In the genomic region with DNA sequence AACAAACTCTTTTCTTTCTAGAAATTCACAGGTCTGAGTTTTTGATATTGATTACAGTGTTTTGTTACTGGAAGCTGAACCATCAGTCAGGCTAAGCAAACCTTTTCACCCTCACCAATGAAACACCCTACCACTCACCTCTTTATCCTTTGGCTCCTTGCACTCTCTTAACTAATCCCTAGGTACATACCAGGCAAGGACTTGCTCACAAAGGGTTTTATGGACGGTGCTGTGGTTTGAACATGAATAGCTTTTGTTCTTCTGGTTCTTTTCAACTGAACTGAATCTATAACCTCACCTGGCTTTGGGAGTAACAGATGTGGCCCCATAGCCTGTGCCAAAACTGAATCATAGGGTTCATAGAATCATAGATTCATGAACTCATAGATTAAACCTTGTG, we compare ENCODE assay signal across 22 mouse cellular contexts.
DNase-seq lines count a peak whose midpoint lies in the region; ATAC-seq and TF ChIP-seq lines count a peak whose summit lies in the region.
"Had no signal": no experiment of that assay in that cellular context is flagged by ENCODE, and none has a peak within 500 bp of the region (broad histone marks: within the 10 kb centered on the region; RNA-seq: fewer than 3 reads in every experiment).

No protein-coding gene starts in this region.

- no peaks in the 10 kb centered on the region for H3K27me3 ChIP-seq in stomach, embryonic 15.5 days (replicated peaks)
- H3K27me3 ChIP-seq in stomach, postnatal 0 days (ENCODE audit: control insufficient read depth, insufficient read depth, low read length): no peaks in the 10 kb centered on the region
- H3K27me3 ChIP-seq in midbrain, embryonic 11.5 days (ENCODE audit: control insufficient read depth, insufficient read depth, low read length): peaks cover 32% of the 10 kb centered on the region
- H3K27me3 ChIP-seq: embryonic facial prominence, embryonic 13.5 days; embryonic facial prominence, embryonic 15.5 days; forebrain, embryonic 12.5 days had no signal

- no peak for TF ChIP-seq CTCF in stomach, postnatal 0 days (IDR thresholded peaks at IDR 0.05; ENCODE audit: low read depth)

- peak overlapping the region; percentile 51; the same call in 1 of the 2 replicates for H3K27ac ChIP-seq in stomach, embryonic 15.5 days
- H3K27ac ChIP-seq in stomach, postnatal 0 days (replicated peaks): 0 out of 2 replicates have a peak overlapping the region, but pooled peaks have one; percentile 46
- no peak overlapping the region for H3K27ac ChIP-seq in midbrain, embryonic 11.5 days (ENCODE audit: low read depth, low read length)
- H3K27ac ChIP-seq: embryonic facial prominence, embryonic 13.5 days; embryonic facial prominence, embryonic 15.5 days; forebrain, embryonic 10.5 days; forebrain, embryonic 12.5 days had no signal

- intact Hi-C loops in left cerebral cortex, postnatal 10 days (cut with DNase I): no loop called here

- H3K4me3 ChIP-seq in stomach, embryonic 15.5 days (replicated peaks): no peak overlapping the region
- H3K4me3 ChIP-seq in stomach, postnatal 0 days (ENCODE audit: low read depth, low read length): no peak overlapping the region
- no peak overlapping the region for H3K4me3 ChIP-seq in midbrain, embryonic 11.5 days (ENCODE audit: low read depth, low read length)
- H3K4me3 ChIP-seq: embryonic facial prominence, embryonic 13.5 days; embryonic facial prominence, embryonic 15.5 days; erythroblast, embryonic 14.5 days; forebrain, embryonic 10.5 days; forebrain, embryonic 12.5 days had no signal

- TF ChIP-seq EP300 in stomach, postnatal 0 days (optimal IDR thresholded peaks at IDR 0.05): peak; percentile 80

- no peak overlapping the region for H3K9ac ChIP-seq in stomach, embryonic 15.5 days
- H3K9ac ChIP-seq in stomach, postnatal 0 days (ENCODE audit: low read length): no peak overlapping the region
- H3K9ac ChIP-seq in midbrain, embryonic 11.5 days (ENCODE audit: low read length): no peak overlapping the region
- H3K9ac ChIP-seq: embryonic facial prominence, embryonic 13.5 days; embryonic facial prominence, embryonic 15.5 days; forebrain, embryonic 12.5 days had no signal

- ATAC-seq in stomach, embryonic 15.5 days (ENCODE audit: insufficient read depth, low FRiP score, low read depth): no peak
- peak; percentile 63 for ATAC-seq in stomach, postnatal 0 days (ENCODE audit: low FRiP score, low TSS enrichment)
- ATAC-seq in midbrain, embryonic 11.5 days (ENCODE audit: low FRiP score): no peak
- ATAC-seq: forebrain, embryonic 14.5 days; forebrain, embryonic 16.5 days had no signal

- H3K4me2 ChIP-seq in stomach, embryonic 15.5 days: no peak overlapping the region
- no peak overlapping the region for H3K4me2 ChIP-seq in stomach, postnatal 0 days (replicated peaks; ENCODE audit: low read depth)
- H3K4me2 ChIP-seq in midbrain, embryonic 11.5 days: no peak overlapping the region
- H3K4me2 ChIP-seq: embryonic facial prominence, embryonic 13.5 days; embryonic facial prominence, embryonic 15.5 days; forebrain, embryonic 12.5 days had no signal

- H3K9me3 ChIP-seq in stomach, embryonic 15.5 days: no peaks in the 10 kb centered on the region
- no peaks in the 10 kb centered on the region for H3K9me3 ChIP-seq in stomach, postnatal 0 days (ENCODE audit: control insufficient read depth, low read length)
- no peaks in the 10 kb centered on the region for H3K9me3 ChIP-seq in midbrain, embryonic 11.5 days (ENCODE audit: control insufficient read depth, low read length)
- H3K9me3 ChIP-seq: embryonic facial prominence, embryonic 13.5 days; embryonic facial prominence, embryonic 15.5 days; forebrain, embryonic 10.5 days; forebrain, embryonic 12.5 days had no signal

- 59% methylated on average over 1 of the region's 1 CpGs for WGBS in stomach, embryonic 15.5 days
- WGBS in stomach, postnatal 0 days: 39% methylated on average over 1 of the region's 1 CpGs
- 38% methylated on average over 1 of the region's 1 CpGs for WGBS in midbrain, embryonic 11.5 days

- no peaks in the 10 kb centered on the region for H3K4me1 ChIP-seq in stomach, embryonic 15.5 days
- no peaks in the 10 kb centered on the region for H3K4me1 ChIP-seq in stomach, postnatal 0 days (replicated peaks; ENCODE audit: control insufficient read depth, insufficient read depth)
- H3K4me1 ChIP-seq in midbrain, embryonic 11.5 days (ENCODE audit: control insufficient read depth, insufficient read depth, low read length): no peaks in the 10 kb centered on the region
- H3K4me1 ChIP-seq: embryonic facial prominence, embryonic 15.5 days had no signal

- no peak for DNase-seq in stomach, postnatal 0 days (ENCODE audit: low spot score)
- no peak for DNase-seq in spleen, postnatal 10 days (ENCODE audit: low spot score in 2 of 2)
- DNase-seq in left cerebral cortex, postnatal 10 days (ENCODE audit: extremely low spot score in 1 of 2, low spot score in 2 of 2): no peak
- no peak for DNase-seq in midbrain, embryonic 11.5 days (ENCODE audit: low spot score, missing footprints)
- DNase-seq: adrenal gland, adult 2 months; adrenal gland, postnatal 10 days; adrenal gland, postnatal 25 days; cerebellum, adult 11 months; cerebellum, adult 18-20 months; cerebellum, adult 8-10 months; cerebellum, adult 9-11 months; cerebellum, postnatal 14 days; cerebellum, postnatal 36 days; embryo, embryonic 11 days had no signal

- no peaks in the 10 kb centered on the region for H3K36me3 ChIP-seq in stomach, embryonic 15.5 days
- H3K36me3 ChIP-seq in stomach, postnatal 0 days (ENCODE audit: control insufficient read depth, insufficient read depth, low read length): no peaks in the 10 kb centered on the region
- H3K36me3 ChIP-seq in midbrain, embryonic 11.5 days (ENCODE audit: control insufficient read depth, insufficient read depth, low read length): no peaks in the 10 kb centered on the region
- H3K36me3 ChIP-seq: embryonic facial prominence, embryonic 13.5 days; embryonic facial prominence, embryonic 15.5 days; forebrain, embryonic 10.5 days; forebrain, embryonic 12.5 days had no signal
